Mouse (Mus musculus): ENCODE measurements around the gene Cebpe. TPM values are rescaled to one million over a fixed set of nuclear protein-coding genes. Genes with fewer than 3 reads are reported as not detected.

Cebpe gene
- polyA plus RNA-seq, 1 experiment from 2014 or later, result not detected

- no peaks in the 10 kb centered on the region for H3K27me3 ChIP-seq (ENCODE audit: control insufficient read depth, insufficient read depth, low read length)
- DNase-seq (ENCODE audit: low spot score) (no peak), ATAC-seq (ENCODE audit: insufficient read depth, low FRiP score, low TSS enrichment) (no peak)
- H3K9me3 ChIP-seq (ENCODE audit: control insufficient read depth, low read length), result no peaks in the 10 kb centered on the region
- H3K4me1 ChIP-seq (ENCODE audit: control insufficient read depth, insufficient read depth, low read length), result no peaks in the 10 kb centered on the region
- peaks cover 14% of the 10 kb centered on the region for H3K36me3 ChIP-seq (ENCODE audit: control insufficient read depth, insufficient read depth, low read length)
- 90% methylated on average over 2 of the region's 2 CpGs for WGBS
- no peak overlapping the region for H3K9ac ChIP-seq (ENCODE audit: low read length)
- no peak overlapping the region for H3K4me2 ChIP-seq (ENCODE audit: low read depth)
- H3K4me3 ChIP-seq (ENCODE audit: low read depth, low read length), result no peak overlapping the region
- H3K27ac ChIP-seq (ENCODE audit: low read depth, low read length), result no peak overlapping the region
Measured at GRCm38 (mm10) chr14:54674317-54674716, 37.7 kb downstream of the Cebpe start.

- ATAC-seq (ENCODE audit: insufficient read depth, low FRiP score, low TSS enrichment), result no peak
- Histone ChIP-seq H3K27ac (ENCODE audit: low read depth, low read length) (no peak overlapping the region), H3K9me3 (ENCODE audit: control insufficient read depth, low read length) (no peaks in the 10 kb centered on the region), H3K36me3 (ENCODE audit: control insufficient read depth, insufficient read depth, low read length) (peaks cover 27% of the 10 kb centered on the region), H3K4me3 (ENCODE audit: low read depth, low read length) (no peak overlapping the region), H3K9ac (ENCODE audit: low read length) (no peak overlapping the region), H3K4me2 (ENCODE audit: low read depth) (no peak overlapping the region), H3K4me1 (ENCODE audit: control insufficient read depth, insufficient read depth, low read length) (no peaks in the 10 kb centered on the region), H3K27me3 (ENCODE audit: control insufficient read depth, insufficient read depth, low read length) (no peaks in the 10 kb centered on the region)
- WGBS, result 75% methylated on average over 4 of the region's 4 CpGs
- peak; percentile 46 for DNase-seq (ENCODE audit: low spot score)
Measured at GRCm38 (mm10) chr14:54669381-54669780, 42.6 kb downstream of the Cebpe start.

- no peak for ATAC-seq (ENCODE audit: insufficient read depth, low FRiP score, low TSS enrichment)
- WGBS, result 91% methylated on average over 10 of the region's 10 CpGs
- Histone ChIP-seq H3K27ac (ENCODE audit: low read depth, low read length) (no peak overlapping the region), H3K4me2 (ENCODE audit: low read depth) (no peak overlapping the region), H3K9me3 (ENCODE audit: control insufficient read depth, low read length) (no peaks in the 10 kb centered on the region), H3K4me1 (ENCODE audit: control insufficient read depth, insufficient read depth, low read length) (no peaks in the 10 kb centered on the region), H3K9ac (ENCODE audit: low read length) (no peak overlapping the region), H3K27me3 (ENCODE audit: control insufficient read depth, insufficient read depth, low read length) (no peaks in the 10 kb centered on the region), H3K4me3 (ENCODE audit: low read depth, low read length) (no peak overlapping the region), H3K36me3 (ENCODE audit: control insufficient read depth, insufficient read depth, low read length) (peaks cover 37% of the 10 kb centered on the region)
- no peak for DNase-seq (ENCODE audit: low spot score)
Measured at GRCm38 (mm10) chr14:54664477-54665222, 47.3 kb downstream of the Cebpe start.

Other genes with a start within 250 kb of the Cebpe start
- gene Lrp10, start 248.0 kb downstream of the Cebpe start, polyA plus RNA-seq (2014; fragmentation: Nextera tagmentation; extraction: Ambion mirVana), result 24.5 and 26.6 TPM in 2 replicates
- gene Rem2, start 236.1 kb downstream of the Cebpe start, polyA plus RNA-seq (2014; fragmentation: Nextera tagmentation; extraction: Ambion mirVana), result 23.3 and 26.2 TPM in 2 replicates
- gene Prmt5, start 194.6 kb downstream of the Cebpe start, polyA plus RNA-seq (2014; fragmentation: Nextera tagmentation; extraction: Ambion mirVana), result 124 and 126 TPM in 2 replicates
- 36.7 and 41.4 TPM in 2 replicates for gene Haus4, start 157.6 kb downstream of the Cebpe start, polyA plus RNA-seq (2014; fragmentation: Nextera tagmentation; extraction: Ambion mirVana)
- 27.9 TPM in 2 replicates for gene Ajuba, start 134.6 kb downstream of the Cebpe start, polyA plus RNA-seq (2014; fragmentation: Nextera tagmentation; extraction: Ambion mirVana)
- 8.1 and 8.9 TPM in 2 replicates for gene 4931414P19Rik, start 106.2 kb downstream of the Cebpe start, polyA plus RNA-seq (2014; fragmentation: Nextera tagmentation; extraction: Ambion mirVana)
- gene Psmb5, start 94.2 kb downstream of the Cebpe start, polyA plus RNA-seq (2014; fragmentation: Nextera tagmentation; extraction: Ambion mirVana), result 444 and 470 TPM in 2 replicates
- 0.08 TPM in 1 of 2 replicates, not detected in the other for gene Psmb11, start 90.7 kb downstream of the Cebpe start, polyA plus RNA-seq (2014; fragmentation: Nextera tagmentation; extraction: Ambion mirVana)
- gene Gm17606, start 71.2 kb downstream of the Cebpe start, polyA plus RNA-seq (2014; fragmentation: Nextera tagmentation; extraction: Ambion mirVana), result not detected in 2 replicates
- gene Cdh24, start 70.8 kb downstream of the Cebpe start, polyA plus RNA-seq (2014; fragmentation: Nextera tagmentation; extraction: Ambion mirVana), result 6.8 and 9.7 TPM in 2 replicates
- 94.3 and 103 TPM in 2 replicates for gene 1700123O20Rik, start 26.0 kb downstream of the Cebpe start, polyA plus RNA-seq (2014; fragmentation: Nextera tagmentation; extraction: Ambion mirVana)
- 118 and 122 TPM in 2 replicates for gene Acin1, start 25.2 kb downstream of the Cebpe start, polyA plus RNA-seq (2014; fragmentation: Nextera tagmentation; extraction: Ambion mirVana)
- 0.16 and 0.30 TPM in 2 replicates for gene Gm29776, start 13.3 kb downstream of the Cebpe start, polyA plus RNA-seq (2014; fragmentation: Nextera tagmentation; extraction: Ambion mirVana)
- gene Slc7a8, start 69.8 kb upstream of the Cebpe start, polyA plus RNA-seq (2014; fragmentation: Nextera tagmentation; extraction: Ambion mirVana), result 3.2 and 3.4 TPM in 2 replicates
- gene Rnf212b, start 102.0 kb upstream of the Cebpe start, polyA plus RNA-seq (2014; fragmentation: Nextera tagmentation; extraction: Ambion mirVana), result not detected in 2 replicates
- 19.3 and 21.9 TPM in 2 replicates for gene Homez, start 158.8 kb upstream of the Cebpe start, polyA plus RNA-seq (2014; fragmentation: Nextera tagmentation; extraction: Ambion mirVana)
- gene Ppp1r3e, start 165.4 kb upstream of the Cebpe start, polyA plus RNA-seq (2014; fragmentation: Nextera tagmentation; extraction: Ambion mirVana), result 1.3 and 1.5 TPM in 2 replicates
- 2.9 and 3.7 TPM in 2 replicates for gene Bcl2l2, start 171.2 kb upstream of the Cebpe start, polyA plus RNA-seq (2014; fragmentation: Nextera tagmentation; extraction: Ambion mirVana)
- 0.20 TPM in 1 of 2 replicates, not detected in the other for gene Gm20521, start 171.3 kb upstream of the Cebpe start, polyA plus RNA-seq (2014; fragmentation: Nextera tagmentation; extraction: Ambion mirVana)
- 171 and 179 TPM in 2 replicates for gene Pabpn1, start 180.3 kb upstream of the Cebpe start, polyA plus RNA-seq (2014; fragmentation: Nextera tagmentation; extraction: Ambion mirVana)
- 45.8 and 47.2 TPM in 2 replicates for gene Slc22a17, start 201.0 kb upstream of the Cebpe start, polyA plus RNA-seq (2014; fragmentation: Nextera tagmentation; extraction: Ambion mirVana)
- 29.1 and 31.1 TPM in 2 replicates for gene Efs, start 214.0 kb upstream of the Cebpe start, polyA plus RNA-seq (2014; fragmentation: Nextera tagmentation; extraction: Ambion mirVana)
- not detected in 2 replicates for gene Il25, start 220.5 kb upstream of the Cebpe start, polyA plus RNA-seq (2014; fragmentation: Nextera tagmentation; extraction: Ambion mirVana)
- 3.3 and 4.5 TPM in 2 replicates for gene Cmtm5, start 224.1 kb upstream of the Cebpe start, polyA plus RNA-seq (2014; fragmentation: Nextera tagmentation; extraction: Ambion mirVana)

Data from neural tube, embryonic 11.5 days (tissue).